Mouse (Mus musculus): ENCODE data around the gene Tesmin. TPM values are rescaled to one million over a fixed set of nuclear protein-coding genes. Genes with fewer than 3 reads are reported as not detected.

Tesmin gene
- polyA plus RNA-seq, 1 experiment from 2014 or later: 0.21 TPM

DNA sequence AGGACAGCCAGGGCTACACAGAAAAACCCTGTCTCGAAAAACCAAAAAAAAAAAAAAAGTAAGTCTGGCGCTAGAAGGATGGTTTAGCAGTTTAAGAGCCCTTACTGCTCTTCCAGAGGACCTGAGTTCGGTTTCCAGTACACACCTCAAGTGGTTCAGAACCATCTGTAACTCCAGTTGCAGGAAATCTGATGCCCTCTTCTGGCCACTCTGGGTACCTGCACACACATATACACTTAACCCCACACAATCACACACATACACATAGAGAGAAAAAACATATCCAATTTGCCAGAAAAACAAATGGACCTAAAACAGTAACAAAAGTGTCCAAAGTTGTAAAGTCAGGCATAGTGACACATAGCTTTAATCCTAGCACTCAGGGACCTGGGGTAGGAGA is 23.6 kb upstream of the Tesmin start:
- peaks cover 37% of the 10 kb centered on the region; the same call in 1 of the 2 replicates for H3K36me3 ChIP-seq
- 83% methylated on average over 3 of the region's 3 CpGs for WGBS
- no peaks in the 10 kb centered on the region for H3K4me1 ChIP-seq
- no peaks in the 10 kb centered on the region for H3K9me3 ChIP-seq
- DNase-seq (ENCODE audit: low spot score): no peak
- no peak overlapping the region for H3K4me3 ChIP-seq
- H3K27ac ChIP-seq: no peak overlapping the region
- H3K27me3 ChIP-seq (ENCODE audit: insufficient read depth, poor library complexity, severe bottlenecking): no peaks in the 10 kb centered on the region

DNA sequence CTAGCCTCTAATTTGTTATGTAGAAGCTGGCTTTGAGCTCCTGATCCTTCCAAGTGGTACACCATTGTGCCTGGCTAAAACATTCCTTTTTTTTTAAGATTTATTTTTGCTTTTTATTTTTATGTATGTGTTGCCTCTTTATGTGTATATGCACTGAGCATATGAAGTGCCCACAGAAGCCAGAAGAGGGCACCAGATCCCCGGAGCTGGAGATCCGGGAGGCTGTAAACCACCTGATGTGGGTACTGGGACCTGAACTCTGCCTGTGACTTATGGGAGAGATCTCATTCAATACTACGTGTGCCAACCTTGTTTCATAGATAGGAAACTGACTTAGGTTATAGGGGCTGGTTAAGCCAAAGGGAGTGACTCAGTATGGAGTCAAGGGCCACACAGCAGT is 20.4 kb upstream of the Tesmin start:
- WGBS: 84% methylated on average over 3 of the region's 3 CpGs
- no peak overlapping the region for H3K27ac ChIP-seq
- H3K4me3 ChIP-seq: no peak overlapping the region
- no peaks in the 10 kb centered on the region for H3K27me3 ChIP-seq (ENCODE audit: insufficient read depth, poor library complexity, severe bottlenecking)
- H3K9me3 ChIP-seq: no peaks in the 10 kb centered on the region
- no peak for DNase-seq (ENCODE audit: low spot score)
- H3K36me3 ChIP-seq: peaks cover 38% of the 10 kb centered on the region; the same call in 1 of the 2 replicates
- H3K4me1 ChIP-seq: no peaks in the 10 kb centered on the region

DNA sequence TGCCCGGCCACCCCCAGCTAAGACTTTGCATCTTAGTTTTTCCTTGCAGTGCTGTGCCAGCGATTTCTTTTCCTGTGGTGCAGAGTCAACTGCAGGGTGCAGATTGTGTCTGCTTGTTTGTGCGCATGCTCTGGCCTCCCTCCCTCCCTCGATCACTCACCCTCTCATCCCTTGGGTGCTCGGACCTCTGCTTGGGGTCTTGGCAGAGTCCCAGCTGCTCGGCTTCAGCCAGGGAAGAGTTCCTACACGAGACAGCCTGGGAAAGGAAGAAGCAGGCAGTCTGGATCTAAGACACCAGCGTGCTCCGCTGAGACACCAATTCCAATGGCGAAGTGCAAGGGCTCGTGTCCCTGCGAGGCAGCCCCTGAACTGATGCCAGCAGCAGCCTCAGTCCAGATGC is 15.3 kb upstream of the Tesmin start:
- WGBS: 68% methylated on average over 12 of the region's 12 CpGs
- peaks cover 22% of the 10 kb centered on the region; the same call in 1 of the 2 replicates for H3K36me3 ChIP-seq

DNA sequence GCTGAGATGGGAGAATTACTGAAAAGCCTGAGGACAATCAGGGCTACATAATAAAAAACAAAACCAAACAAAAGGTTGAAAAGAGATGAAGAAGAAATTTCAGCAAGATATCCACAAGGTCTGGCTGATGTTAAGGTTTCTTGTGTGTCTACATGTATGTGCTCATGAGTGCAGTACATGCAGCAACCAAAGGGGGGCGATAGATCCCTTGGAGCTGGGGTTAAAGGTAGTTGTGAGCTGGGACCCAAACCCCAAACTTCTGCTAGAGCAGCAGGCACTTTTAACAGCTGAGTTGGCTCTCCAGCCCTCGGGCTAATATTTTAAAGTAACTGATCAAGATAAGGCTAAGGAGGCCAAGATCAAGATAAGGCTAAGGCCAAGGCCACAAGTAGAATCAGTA is 14.6 kb upstream of the Tesmin start:
- Histone ChIP-seq H3K27me3 (ENCODE audit: insufficient read depth, poor library complexity, severe bottlenecking) (no peaks in the 10 kb centered on the region), H3K4me3 (no peak overlapping the region), H3K9me3 (no peaks in the 10 kb centered on the region), H3K36me3 (peaks cover 19% of the 10 kb centered on the region; the same call in 1 of the 2 replicates), H3K4me1 (no peaks in the 10 kb centered on the region; the same call in 1 of the 2 replicates), H3K27ac (no peak overlapping the region)
- DNase-seq (ENCODE audit: low spot score): no peak
- 58% methylated on average over 2 of the region's 2 CpGs for WGBS

More for the DNA sequence above, 15.3 kb upstream of the Tesmin start:
- DNase-seq (ENCODE audit: low spot score): no peak
- no peak overlapping the region for H3K4me3 ChIP-seq
- H3K27me3 ChIP-seq (ENCODE audit: insufficient read depth, poor library complexity, severe bottlenecking): no peaks in the 10 kb centered on the region
- no peak overlapping the region for H3K27ac ChIP-seq
- no peaks in the 10 kb centered on the region; the same call in 1 of the 2 replicates for H3K4me1 ChIP-seq
- H3K9me3 ChIP-seq: no peaks in the 10 kb centered on the region

DNA sequence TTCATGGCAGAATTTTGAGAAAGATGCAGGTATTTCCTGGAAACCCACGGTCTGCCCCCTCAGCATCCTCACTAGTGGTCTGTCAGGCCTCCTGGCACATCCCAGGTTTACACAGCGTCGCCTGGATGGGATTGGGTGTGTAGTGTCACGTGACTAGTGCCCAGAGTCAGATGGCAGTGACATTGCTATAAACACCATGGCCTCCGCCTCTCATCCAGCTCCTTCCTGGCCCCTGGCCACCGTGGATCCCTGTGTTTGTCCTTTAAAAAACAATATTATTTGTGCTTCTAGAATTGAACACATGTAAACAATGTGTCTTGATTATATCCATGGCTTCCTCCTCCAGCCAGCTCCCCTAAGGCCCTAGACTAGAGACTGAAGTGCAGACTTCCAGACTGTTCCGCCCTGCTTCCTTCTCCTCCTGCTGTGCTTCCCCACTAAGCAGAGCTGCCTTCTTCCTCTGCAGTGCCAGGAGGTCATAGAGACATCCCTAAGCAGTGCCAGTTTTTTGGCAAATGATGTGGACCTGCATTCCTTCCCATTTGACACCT is 12.6 kb upstream of the Tesmin start:
- no peaks in the 10 kb centered on the region for H3K9me3 ChIP-seq
- no peak for DNase-seq (ENCODE audit: low spot score)
- H3K4me3 ChIP-seq: no peak overlapping the region
- no peaks in the 10 kb centered on the region for H3K27me3 ChIP-seq (ENCODE audit: insufficient read depth, poor library complexity, severe bottlenecking)
- H3K27ac ChIP-seq: no peak overlapping the region
- 65% methylated on average over 7 of the region's 7 CpGs for WGBS
- H3K4me1 ChIP-seq: no peaks in the 10 kb centered on the region; the same call in 1 of the 2 replicates
- H3K36me3 ChIP-seq: peaks cover 24% of the 10 kb centered on the region; the same call in 1 of the 2 replicates

DNA sequence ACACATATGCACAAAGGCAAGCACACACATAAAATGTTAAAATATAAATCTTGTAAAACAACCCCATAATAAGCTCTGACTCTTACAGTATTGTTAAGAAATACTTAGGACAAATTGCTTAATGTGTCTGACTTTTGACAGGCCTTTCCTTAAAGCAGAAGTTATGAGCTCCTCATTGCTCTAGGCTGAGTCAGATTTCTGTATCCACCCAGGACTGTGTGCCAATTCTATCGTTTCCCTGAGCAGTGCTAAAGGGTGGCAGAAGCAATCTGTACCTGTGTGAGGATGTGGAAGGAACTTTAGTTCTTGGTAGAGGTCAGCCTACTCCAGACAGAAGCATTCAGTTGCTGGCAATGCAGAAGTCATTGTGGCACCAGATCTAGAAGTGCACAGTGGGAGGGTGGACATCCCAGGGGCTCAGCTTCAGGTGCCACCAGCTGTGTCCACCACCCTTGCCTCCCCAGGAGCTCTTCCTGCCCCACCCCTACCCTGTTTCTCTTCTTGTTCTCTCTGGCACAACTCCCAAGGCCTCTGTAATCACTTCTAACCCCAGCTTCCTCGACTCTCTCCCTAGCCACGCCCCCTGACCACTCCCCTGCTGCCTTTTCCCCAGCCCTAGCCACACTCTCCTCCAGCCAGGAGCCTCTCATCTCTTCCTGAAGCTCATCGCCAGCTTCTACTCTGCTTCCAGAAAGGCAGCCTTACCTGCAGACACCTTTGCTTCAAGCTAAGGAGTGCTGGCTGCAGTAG is 11.5 kb upstream of the Tesmin start:
- DNase-seq (ENCODE audit: low spot score): no peak
- Histone ChIP-seq H3K4me1 (no peaks in the 10 kb centered on the region; the same call in 1 of the 2 replicates), H3K27me3 (ENCODE audit: insufficient read depth, poor library complexity, severe bottlenecking) (no peaks in the 10 kb centered on the region), H3K36me3 (peaks cover 29% of the 10 kb centered on the region; the same call in 1 of the 2 replicates), H3K27ac (no peak overlapping the region), H3K4me3 (no peak overlapping the region), H3K9me3 (no peaks in the 10 kb centered on the region)
- 29% methylated on average over 4 of the region's 4 CpGs for WGBS

DNA sequence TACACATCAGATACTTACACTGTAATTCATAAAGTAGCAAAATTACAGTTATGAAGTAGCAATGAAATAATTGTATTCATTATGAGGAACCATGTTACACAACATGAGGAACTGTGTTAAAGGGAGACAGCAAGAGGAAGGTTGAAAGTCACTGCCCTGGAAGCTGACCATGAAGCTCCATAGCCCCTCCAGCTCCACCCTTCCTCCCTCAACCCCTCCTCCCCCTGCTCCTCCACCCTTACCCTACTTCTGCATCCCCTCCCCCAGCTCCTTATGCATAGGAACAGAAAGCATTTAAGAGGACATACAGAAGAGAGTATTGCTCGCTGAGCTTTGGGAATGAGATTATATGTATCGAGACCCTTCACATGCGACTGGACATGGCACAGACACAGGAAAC is 10.0 kb upstream of the Tesmin start:
- no peak for DNase-seq (ENCODE audit: low spot score)
- Histone ChIP-seq H3K27me3 (ENCODE audit: insufficient read depth, poor library complexity, severe bottlenecking) (no peaks in the 10 kb centered on the region), H3K9me3 (no peaks in the 10 kb centered on the region), H3K4me1 (no peaks in the 10 kb centered on the region; the same call in 1 of the 2 replicates), H3K36me3 (peaks cover 24% of the 10 kb centered on the region; the same call in 1 of the 2 replicates), H3K4me3 (no peak overlapping the region), H3K27ac (no peak overlapping the region)
- WGBS: 95% methylated on average over 3 of the region's 3 CpGs

DNA sequence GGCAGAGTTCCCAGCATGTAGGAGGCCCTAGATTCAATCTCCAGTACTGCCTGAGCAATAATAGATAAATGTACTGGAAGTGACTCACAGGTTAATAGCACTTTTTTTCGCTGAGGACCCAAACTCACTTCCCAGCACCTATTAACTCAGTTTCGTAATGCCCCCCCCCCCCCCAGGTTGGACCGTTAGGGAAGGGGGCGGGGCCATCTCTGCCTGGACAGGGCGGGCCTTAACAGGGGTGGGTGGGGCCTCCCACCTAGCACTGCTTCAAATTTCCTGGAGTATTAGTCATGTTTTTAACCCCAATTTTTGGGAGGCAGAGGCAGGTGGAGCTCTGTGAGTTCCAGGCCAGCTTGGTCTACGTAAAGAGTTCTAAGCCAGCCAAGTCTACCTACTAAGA is 596 bp upstream of the Tesmin start:
- WGBS: 59% methylated on average over 6 of the region's 6 CpGs
- Histone ChIP-seq H3K27me3 (ENCODE audit: insufficient read depth, poor library complexity, severe bottlenecking) (0 out of 2 replicates have a peak, but pooled peaks cover 3% of the 10 kb centered on the region), H3K4me1 (peaks cover 23% of the 10 kb centered on the region), H3K9me3 (peaks cover 3% of the 10 kb centered on the region; the same call in 1 of the 2 replicates), H3K27ac (no peak overlapping the region), H3K4me3 (no peak overlapping the region), H3K36me3 (peaks cover 7% of the 10 kb centered on the region; the same call in 1 of the 2 replicates)
- no peak for DNase-seq (ENCODE audit: low spot score)

DNA sequence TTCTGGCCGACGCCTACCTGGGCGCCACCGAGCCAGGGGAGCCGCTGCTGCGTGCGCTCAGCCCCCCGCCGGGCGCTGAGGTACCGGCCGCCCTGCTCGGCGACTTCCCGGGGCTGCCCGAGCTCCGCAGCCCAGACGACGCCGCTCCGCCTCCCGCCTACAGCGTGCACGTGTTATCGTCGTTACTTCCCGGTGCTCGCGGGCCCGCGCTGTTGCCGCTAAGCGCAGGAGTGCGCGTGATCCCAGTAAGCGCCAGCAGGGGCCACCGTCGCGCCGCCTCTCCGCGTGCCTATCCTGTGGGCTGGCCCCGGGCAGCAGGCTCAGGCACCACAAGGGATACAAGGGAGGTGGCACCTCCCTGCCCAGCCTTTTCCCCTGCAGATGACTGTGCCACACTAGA is 432 bp downstream of the Tesmin start:
- WGBS: under 1% methylated on average over 39 of the region's 43 CpGs

DNA sequence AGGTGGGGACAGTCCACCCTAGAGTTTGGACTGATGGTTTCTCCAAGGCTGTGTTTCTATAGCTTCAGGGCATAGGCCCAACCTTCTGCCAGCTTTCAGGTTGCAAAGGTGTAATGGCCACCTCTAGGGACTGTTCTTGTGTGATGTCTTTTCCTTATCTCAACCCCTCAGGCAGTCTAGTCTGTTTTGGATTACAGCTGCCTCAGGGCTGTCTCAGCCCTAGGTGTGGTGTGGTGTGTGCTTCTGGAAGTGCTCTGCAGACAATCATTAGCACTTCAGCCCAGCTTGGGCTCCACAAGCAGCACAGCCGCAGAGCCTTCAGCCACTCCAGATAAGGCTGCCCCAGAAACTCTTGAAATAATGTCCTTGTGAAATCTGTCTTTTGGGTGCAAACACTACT is 3.7 kb downstream of the Tesmin start:
- Histone ChIP-seq H3K9me3 (peaks cover 3% of the 10 kb centered on the region; the same call in 1 of the 2 replicates), H3K27me3 (ENCODE audit: insufficient read depth, poor library complexity, severe bottlenecking) (no peaks in the 10 kb centered on the region), H3K4me1 (peaks cover 44% of the 10 kb centered on the region), H3K27ac (no peak overlapping the region), H3K4me3 (no peak overlapping the region), H3K36me3 (no peaks in the 10 kb centered on the region)
- no peak for DNase-seq (ENCODE audit: low spot score)
- 19% methylated on average over 1 of the region's 1 CpGs for WGBS

More for the DNA sequence above, 432 bp downstream of the Tesmin start:
- H3K4me3 ChIP-seq: peak overlapping the region; percentile 62
- H3K27me3 ChIP-seq (ENCODE audit: insufficient read depth, poor library complexity, severe bottlenecking): no peaks in the 10 kb centered on the region
- H3K9me3 ChIP-seq: peaks cover 3% of the 10 kb centered on the region; the same call in 1 of the 2 replicates
- H3K36me3 ChIP-seq: peaks cover 5% of the 10 kb centered on the region; the same call in 1 of the 2 replicates
- DNase-seq (ENCODE audit: low spot score): peak; percentile 94
- H3K4me1 ChIP-seq: peaks cover 30% of the 10 kb centered on the region
- peak overlapping the region; percentile 88 for H3K27ac ChIP-seq

DNA sequence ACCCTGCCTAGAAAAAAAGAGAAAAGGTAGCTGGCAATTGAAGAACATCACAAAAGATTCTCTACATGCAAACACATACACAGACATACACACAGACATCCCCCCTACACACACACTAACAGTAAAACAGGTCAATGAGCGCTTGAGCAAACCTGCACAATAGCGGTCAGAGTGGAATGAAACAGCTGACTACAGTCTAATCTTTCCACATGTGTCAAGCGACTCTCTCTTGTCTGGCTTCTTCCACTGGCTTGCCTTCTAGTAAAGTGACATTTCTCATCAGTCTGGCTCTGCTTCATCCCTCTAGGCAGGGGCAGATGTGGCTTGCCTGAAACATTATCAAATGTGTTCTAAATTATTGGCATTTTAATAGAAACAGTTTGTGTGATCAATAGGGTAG is 5.6 kb downstream of the Tesmin start:
- 69% methylated on average over 3 of the region's 3 CpGs for WGBS
- H3K27me3 ChIP-seq (ENCODE audit: insufficient read depth, poor library complexity, severe bottlenecking): no peaks in the 10 kb centered on the region

DNA sequence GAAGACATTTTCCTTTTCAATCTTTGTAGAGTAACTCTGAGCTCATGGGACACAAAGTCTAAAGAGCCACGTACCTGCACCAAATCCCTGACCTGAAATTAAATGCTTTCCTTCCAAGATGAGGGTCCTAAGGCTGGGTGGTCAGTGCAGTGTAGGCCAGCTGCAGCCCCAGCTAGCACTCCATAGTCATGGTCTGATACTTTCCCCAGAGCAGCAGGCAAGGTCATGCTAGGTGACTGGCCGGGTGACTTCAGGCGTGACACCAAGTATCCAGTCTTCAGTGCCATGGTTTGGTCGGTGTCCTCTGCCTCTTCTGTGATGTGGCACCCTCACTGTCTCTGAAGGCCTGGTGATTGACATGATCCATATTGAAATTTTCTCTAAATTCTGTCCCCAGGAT is 11.4 kb downstream of the Tesmin start:
- peaks cover 7% of the 10 kb centered on the region; the same call in 1 of the 2 replicates for H3K27me3 ChIP-seq (ENCODE audit: insufficient read depth, poor library complexity, severe bottlenecking)
- peaks cover 30% of the 10 kb centered on the region for H3K4me1 ChIP-seq
- WGBS: 90% methylated on average over 4 of the region's 4 CpGs
- no peak for DNase-seq (ENCODE audit: low spot score)
- H3K36me3 ChIP-seq: no peaks in the 10 kb centered on the region
- no peak overlapping the region for H3K4me3 ChIP-seq
- no peaks in the 10 kb centered on the region for H3K9me3 ChIP-seq
- no peak overlapping the region for H3K27ac ChIP-seq

More for the DNA sequence above, 5.6 kb downstream of the Tesmin start:
- peaks cover 3% of the 10 kb centered on the region; the same call in 1 of the 2 replicates for H3K9me3 ChIP-seq
- H3K4me1 ChIP-seq: peaks cover 37% of the 10 kb centered on the region
- no peak overlapping the region for H3K4me3 ChIP-seq
- DNase-seq (ENCODE audit: low spot score): no peak
- H3K27ac ChIP-seq: no peak overlapping the region
- no peaks in the 10 kb centered on the region for H3K36me3 ChIP-seq

DNA sequence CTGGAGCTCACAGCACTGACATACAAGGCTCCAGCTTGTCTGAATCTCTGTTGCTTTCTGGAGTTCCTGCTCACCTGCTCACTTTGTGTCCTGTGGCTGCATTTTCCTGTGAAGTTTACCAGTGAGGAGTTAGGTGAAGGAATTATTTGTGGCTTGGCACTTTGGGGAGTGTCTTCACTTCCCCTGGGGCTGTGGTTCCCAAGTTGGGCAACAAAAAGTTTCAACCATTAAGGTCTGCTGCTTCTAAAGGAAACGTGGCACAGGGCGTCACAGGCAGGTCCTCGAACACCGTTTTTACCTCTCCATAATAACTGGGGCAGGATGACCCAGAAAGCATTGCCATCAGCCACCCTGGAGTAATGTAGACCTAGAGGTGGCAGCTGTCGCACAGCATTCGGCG is 12.8 kb downstream of the Tesmin start:
- WGBS: 61% methylated on average over 7 of the region's 7 CpGs
- Histone ChIP-seq H3K36me3 (no peaks in the 10 kb centered on the region), H3K4me3 (no peak overlapping the region), H3K9me3 (no peaks in the 10 kb centered on the region), H3K27ac (no peak overlapping the region), H3K27me3 (ENCODE audit: insufficient read depth, poor library complexity, severe bottlenecking) (peaks cover 14% of the 10 kb centered on the region; the same call in 1 of the 2 replicates), H3K4me1 (peaks cover 27% of the 10 kb centered on the region)
- no peak for DNase-seq (ENCODE audit: low spot score)

All from heart, embryonic 10.5 days (tissue).